Mouse (Mus musculus) heart, embryonic 11.5 days (tissue): Measurements from ENCODE around the gene Brd1. TPM values are rescaled to one million over a fixed set of nuclear protein-coding genes. Genes with fewer than 3 reads are reported as not detected.

ENCODE experiments used
- ATAC-seq: fragments of 200-750 bp; cut with Nextera tagmentation; replicated peaks from 2 replicates; pipeline ENCODE4 v1.8.0; 2017; ENCODE audit warnings: moderate library complexity; ENCODE audit not compliant: insufficient number of reproducible peaks, low FRiP score, low TSS enrichment
- H3K27ac ChIP-seq: fragments of 300-500 bp; sonication (generic); 2 replicates; pipeline ENCODE4 v1.5.1; 2014; ENCODE audit warnings: mild to moderate bottlenecking, low read depth, low read length
- H3K27me3 ChIP-seq: fragments of 300-500 bp; sonication (generic); 2 replicates; pipeline ENCODE4 v1.6.1; 2014; ENCODE audit warnings: mild to moderate bottlenecking, low read length, mixed read lengths; ENCODE audit not compliant: control insufficient read depth, insufficient read depth
- H3K36me3 ChIP-seq: fragments of 300-500 bp; sonication (generic); 2 replicates; pipeline ENCODE4 v1.6.1; 2014; ENCODE audit warnings: mild to moderate bottlenecking, low read length, moderate library complexity, mixed read lengths; ENCODE audit not compliant: control insufficient read depth, insufficient read depth
- H3K4me1 ChIP-seq: fragments of 300-500 bp; sonication (generic); 2 replicates; pipeline ENCODE4 v1.6.1; 2014; ENCODE audit warnings: low read length; ENCODE audit not compliant: control insufficient read depth, insufficient read depth
- H3K4me2 ChIP-seq: fragments of 300-500 bp; sonication (generic); 2 replicates; pipeline ENCODE4 v1.6.1; 2014; ENCODE audit warnings: mild to moderate bottlenecking, moderate library complexity
- H3K4me3 ChIP-seq: fragments of 300-500 bp; sonication (generic); 2 replicates; pipeline ENCODE4 v1.5.1; 2014; ENCODE audit warnings: low read depth, low read length
- H3K9ac ChIP-seq: fragments of 300-500 bp; sonication (generic); 2 replicates; pipeline ENCODE4 v1.6.1; 2014; ENCODE audit warnings: mild to moderate bottlenecking, low read depth, low read length, moderate library complexity
- H3K9me3 ChIP-seq: fragments of 300-500 bp; sonication (generic); replicated peaks from 2 replicates; pipeline ENCODE4 v1.6.1; 2016; ENCODE audit warnings: low read length; ENCODE audit not compliant: control insufficient read depth
- WGBS: fragments of 180-500 bp; shearing (Covaris S2); extraction: QIAGEN DNeasy Blood & Tissue Kit; methylation state at CpG from one replicate; pipeline ENCODE4 v1.1.7; 2014; ENCODE audit not compliant: insufficient replicate concordance; 5-methylcytosine and 5-hydroxymethylcytosine counted together
- polyA plus RNA-seq: library from polyadenylated mRNA; unstranded; fragments of >200 nt; fragmentation: Nextera tagmentation; extraction: Ambion mirVana; gene quantifications from 2 replicates; pipeline ENCODE4 v1.2.1, GENCODE M21; 2014

The Brd1 gene
- polyA plus RNA-seq, 1 experiment from 2014 or later, result 18.2 TPM

GRCm38 (mm10) chr15:88665846-88666245, 68.2 kb downstream of the Brd1 start:
- ATAC-seq, result no peak
- Histone ChIP-seq H3K9ac (no peak overlapping the region), H3K27me3 (peaks cover 16% of the 10 kb centered on the region; the same call in 1 of the 2 replicates), H3K27ac (no peak overlapping the region), H3K4me3 (no peak overlapping the region), H3K36me3 (no peaks in the 10 kb centered on the region), H3K4me1 (no peaks in the 10 kb centered on the region), H3K9me3 (no peaks in the 10 kb centered on the region), H3K4me2 (no peak overlapping the region)
- 70% methylated on average over 4 of the region's 4 CpGs for WGBS

- no peaks in the 10 kb centered on the region for H3K36me3 ChIP-seq
- H3K9ac ChIP-seq, result no peak overlapping the region
- peaks cover 19% of the 10 kb centered on the region for H3K27me3 ChIP-seq
- H3K4me1 ChIP-seq, result no peaks in the 10 kb centered on the region
- H3K4me3 ChIP-seq, result no peak overlapping the region
- no peak for ATAC-seq
- no peak overlapping the region for H3K4me2 ChIP-seq
- 32% methylated on average over 11 of the region's 11 CpGs for WGBS
- no peak overlapping the region for H3K27ac ChIP-seq
- no peaks in the 10 kb centered on the region for H3K9me3 ChIP-seq
Measured at GRCm38 (mm10) chr15:88663041-88663440, 71.0 kb downstream of the Brd1 start.

GRCm38 (mm10) chr15:88662111-88662850, 71.8 kb downstream of the Brd1 start:
- no peak overlapping the region for H3K9ac ChIP-seq
- 6% methylated on average over 22 of the region's 22 CpGs for WGBS
- no peak overlapping the region for H3K4me3 ChIP-seq
- H3K27ac ChIP-seq, result no peak overlapping the region
- peak overlapping the region; percentile 43 for H3K4me2 ChIP-seq
- ATAC-seq, result no peak
- no peaks in the 10 kb centered on the region for H3K36me3 ChIP-seq
- H3K4me1 ChIP-seq, result no peaks in the 10 kb centered on the region
- peaks cover 19% of the 10 kb centered on the region for H3K27me3 ChIP-seq
- no peaks in the 10 kb centered on the region for H3K9me3 ChIP-seq

- Histone ChIP-seq H3K9me3 (no peaks in the 10 kb centered on the region), H3K36me3 (no peaks in the 10 kb centered on the region), H3K27me3 (peaks cover 19% of the 10 kb centered on the region), H3K4me3 (no peak overlapping the region), H3K4me2 (no peak overlapping the region), H3K4me1 (no peaks in the 10 kb centered on the region), H3K9ac (no peak overlapping the region), H3K27ac (no peak overlapping the region)
- ATAC-seq, result no peak
- whole genome bisulfite sequencing, result 48% methylated on average over 3 of the region's 3 CpGs
Measured at GRCm38 (mm10) chr15:88661654-88662053, 72.4 kb downstream of the Brd1 start.

GRCm38 (mm10) chr15:88652006-88652405, 82.0 kb downstream of the Brd1 start:
- no peak overlapping the region for H3K4me3 ChIP-seq
- ATAC-seq, result no peak
- H3K4me2 ChIP-seq, result no peak overlapping the region
- no peak overlapping the region for H3K27ac ChIP-seq
- no peaks in the 10 kb centered on the region for H3K9me3 ChIP-seq
- H3K9ac ChIP-seq, result no peak overlapping the region
- H3K4me1 ChIP-seq, result no peaks in the 10 kb centered on the region
- peaks cover 7% of the 10 kb centered on the region; the same call in 1 of the 2 replicates for H3K27me3 ChIP-seq
- WGBS, result 43% methylated on average over 5 of the region's 5 CpGs
- no peaks in the 10 kb centered on the region for H3K36me3 ChIP-seq

GRCm38 (mm10) chr15:88651019-88651418, 83.0 kb downstream of the Brd1 start:
- no peak overlapping the region for H3K27ac ChIP-seq
- H3K4me1 ChIP-seq, result no peaks in the 10 kb centered on the region
- H3K4me3 ChIP-seq, result no peak overlapping the region
- H3K9me3 ChIP-seq, result no peaks in the 10 kb centered on the region
- H3K4me2 ChIP-seq, result no peak overlapping the region
- WGBS, result 26% methylated on average over 13 of the region's 13 CpGs
- H3K36me3 ChIP-seq, result no peaks in the 10 kb centered on the region
- ATAC-seq, result no peak
- no peak overlapping the region for H3K9ac ChIP-seq
- peaks cover 7% of the 10 kb centered on the region; the same call in 1 of the 2 replicates for H3K27me3 ChIP-seq

Other genes starting within 250 kb of the Brd1 start
- not detected in 2 replicates for gene Zdhhc25, start 133.9 kb downstream of the Brd1 start, polyA plus RNA-seq
- gene Zbed4, start 17.4 kb upstream of the Brd1 start, polyA plus RNA-seq, result 16.1 and 22.9 TPM in 2 replicates
- gene Alg12, start 85.1 kb upstream of the Brd1 start, polyA plus RNA-seq, result 11.6 and 12.5 TPM in 2 replicates
- gene Creld2, start 85.4 kb upstream of the Brd1 start, polyA plus RNA-seq, result 71.7 and 83.6 TPM in 2 replicates
- gene Pim3, start 128.0 kb upstream of the Brd1 start, polyA plus RNA-seq, result 43.7 and 50.1 TPM in 2 replicates
- gene Ttll8, start 220.2 kb upstream of the Brd1 start, polyA plus RNA-seq, result not detected in 2 replicates
- gene Mlc1, start 244.8 kb upstream of the Brd1 start, polyA plus RNA-seq, result not detected in 2 replicates
- gene Mov10l1, start 248.7 kb upstream of the Brd1 start, polyA plus RNA-seq, result 57.6 and 78.6 TPM in 2 replicates